Mouse (Mus musculus) midbrain, embryonic 12.5 days (tissue): Measurements from ENCODE around the gene Fgd6. TPM values are rescaled to one million over a fixed set of nuclear protein-coding genes. Genes with fewer than 3 reads are reported as not detected.

Experiments
- ATAC-seq: fragments of 200-750 bp; cut with Nextera tagmentation; 2 replicates; pipeline ENCODE4 v1.8.0; 2017; ENCODE audit warnings: low read depth, moderate TSS enrichment, moderate library complexity; ENCODE audit not compliant: low FRiP score
- H3K27ac ChIP-seq: fragments of 300-500 bp; sonication (generic); replicated peaks from 2 replicates; pipeline ENCODE4 v1.5.1; 2016; ENCODE audit warnings: mild to moderate bottlenecking
- H3K27me3 ChIP-seq: fragments of 300-500 bp; sonication (generic); 2 replicates; pipeline ENCODE4 v1.6.1; 2016; ENCODE audit warnings: mild to moderate bottlenecking
- H3K36me3 ChIP-seq: fragments of 300-500 bp; sonication (generic); 2 replicates; pipeline ENCODE4 v1.6.1; 2016
- H3K4me1 ChIP-seq: fragments of 300-500 bp; sonication (generic); 2 replicates; pipeline ENCODE4 v1.6.1; 2016
- H3K4me2 ChIP-seq: fragments of 300-500 bp; sonication (generic); replicated peaks from 2 replicates; pipeline ENCODE4 v1.6.1; 2016; ENCODE audit warnings: mild to moderate bottlenecking, moderate library complexity
- H3K4me3 ChIP-seq: fragments of 300-500 bp; sonication (generic); 2 replicates; pipeline ENCODE4 v1.5.1; 2016; ENCODE audit warnings: mild to moderate bottlenecking
- H3K9ac ChIP-seq: fragments of 300-500 bp; sonication (generic); replicated peaks from 2 replicates; pipeline ENCODE4 v1.6.1; 2016; ENCODE audit warnings: mild to moderate bottlenecking, moderate library complexity
- H3K9me3 ChIP-seq: fragments of 300-500 bp; sonication (generic); 2 replicates; pipeline ENCODE4 v1.6.1; 2016; ENCODE audit warnings: mild to moderate bottlenecking
- WGBS: fragments of 180-500 bp; shearing (Covaris S2); methylation state at CpG from one replicate; pipeline ENCODE4 v1.1.7; 2016; 5-methylcytosine and 5-hydroxymethylcytosine counted together
- polyA plus RNA-seq: library from polyadenylated mRNA; unstranded; fragments of >200 nt; fragmentation: Nextera tagmentation; extraction: Ambion mirVana; gene quantifications from 2 replicates; pipeline ENCODE4 v1.2.1, GENCODE M21; 2016

Fgd6 gene
- polyA plus RNA-seq, 1 experiment from 2014 or later, result 4.9 TPM

DNA sequence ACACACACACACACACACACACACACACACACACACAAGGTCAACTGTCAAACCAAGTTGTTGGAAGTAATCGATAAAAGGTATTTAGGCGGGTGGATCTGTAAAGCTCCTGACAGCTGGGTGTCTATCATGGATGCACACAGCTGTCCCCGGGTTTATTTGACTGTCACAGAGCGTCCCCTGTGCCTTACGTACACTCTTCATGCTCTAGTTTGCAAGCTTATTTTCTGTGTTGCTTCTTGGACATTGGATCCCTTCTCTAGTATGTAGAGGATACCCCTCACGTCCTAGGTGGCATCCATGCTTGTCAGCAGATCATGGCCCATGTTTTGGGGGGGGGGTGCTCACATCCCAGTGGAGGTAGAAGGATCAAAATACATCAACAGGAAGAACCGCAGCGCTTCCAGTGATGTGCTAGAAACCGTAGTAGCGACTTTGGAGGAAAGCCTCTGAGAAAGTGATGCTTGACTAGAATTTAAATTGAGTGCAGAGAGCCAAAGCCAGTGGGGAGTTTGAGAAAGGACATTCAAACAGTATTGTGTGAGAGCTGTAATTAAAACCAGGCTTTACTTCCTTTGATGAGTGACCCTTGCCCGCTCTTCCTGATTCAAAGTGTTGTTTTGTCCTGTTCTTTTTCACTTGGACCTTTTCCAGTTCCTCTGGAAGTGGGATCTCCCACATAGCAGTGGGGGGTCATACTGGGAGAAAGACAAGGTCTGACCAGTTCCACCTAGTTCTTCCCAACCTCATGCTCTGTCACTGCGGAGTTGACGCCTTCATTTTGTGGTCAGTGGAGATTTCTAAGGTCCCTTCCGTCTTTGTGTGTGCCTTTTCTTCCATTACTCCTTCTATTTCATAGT, 41.4 kb downstream of the Fgd6 start:
- Histone ChIP-seq H3K36me3 (0 out of 2 replicates have a peak, but pooled peaks cover 4% of the 10 kb centered on the region), H3K9me3 (no peaks in the 10 kb centered on the region), H3K4me2 (no peak overlapping the region), H3K4me1 (peaks cover 20% of the 10 kb centered on the region), H3K27ac (no peak overlapping the region), H3K27me3 (no peaks in the 10 kb centered on the region), H3K4me3 (no peak overlapping the region), H3K9ac (no peak overlapping the region)
- ATAC-seq, result no peak
- WGBS, result 61% methylated on average over 14 of the region's 14 CpGs

DNA sequence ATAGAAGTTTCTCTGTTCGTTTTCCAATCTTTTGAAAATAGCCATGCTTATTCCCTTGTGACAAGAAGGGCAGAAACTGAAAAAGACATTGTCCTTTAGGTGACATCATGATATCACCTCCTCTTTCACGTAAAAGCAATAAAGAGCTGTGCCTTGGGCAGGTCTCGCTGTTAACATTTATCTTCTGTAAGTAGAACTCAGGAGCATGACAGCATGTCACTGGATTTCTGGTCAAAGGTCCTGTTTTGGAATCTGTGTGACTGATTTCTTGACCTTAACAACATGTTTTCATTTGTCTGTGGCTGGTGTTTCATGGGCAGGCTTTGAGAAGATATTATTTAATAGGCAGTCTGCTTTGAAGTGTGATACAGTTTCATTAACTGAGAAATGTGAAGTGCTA, 44.9 kb downstream of the Fgd6 start:
- 76% methylated on average over 3 of the region's 3 CpGs for WGBS
- ATAC-seq, result no peak

DNA sequence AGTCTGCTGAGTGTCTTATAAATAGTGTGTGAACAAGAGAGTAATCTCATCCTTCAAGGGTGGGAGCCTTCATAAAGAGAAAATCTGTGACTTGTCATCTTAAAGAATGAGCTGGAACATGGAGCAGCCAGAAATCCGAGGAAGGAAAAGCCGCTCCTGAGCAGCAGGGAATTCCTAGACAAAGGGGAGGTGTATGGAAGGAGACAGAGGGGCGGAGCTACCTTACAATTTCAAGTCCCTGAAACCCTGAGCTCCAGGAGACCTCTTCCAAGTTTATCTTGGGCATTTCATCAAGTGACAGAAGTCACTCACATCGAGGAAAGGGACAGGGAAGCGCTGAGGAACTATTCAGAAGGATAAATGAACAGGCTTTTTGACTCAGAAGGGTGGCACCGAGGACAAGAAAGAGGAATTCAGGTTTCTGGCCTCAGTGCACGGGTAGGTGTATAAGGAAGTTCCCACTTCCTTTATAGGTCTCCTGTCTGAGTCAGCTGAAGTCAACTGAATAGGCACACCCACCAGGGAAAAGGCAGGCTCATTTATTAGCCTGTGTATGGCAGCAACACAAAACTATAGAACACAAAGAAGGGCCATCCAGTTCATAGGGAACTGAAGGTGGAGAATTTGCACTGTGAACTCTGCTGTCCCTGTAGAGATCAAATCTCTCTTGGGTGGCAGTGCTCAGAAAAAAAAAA, 46.4 kb downstream of the Fgd6 start:
- Histone ChIP-seq H3K9me3 (no peaks in the 10 kb centered on the region), H3K4me3 (no peak overlapping the region), H3K4me1 (peaks cover 12% of the 10 kb centered on the region; the same call in 1 of the 2 replicates), H3K36me3 (no peaks in the 10 kb centered on the region), H3K4me2 (no peak overlapping the region), H3K27me3 (no peaks in the 10 kb centered on the region), H3K9ac (no peak overlapping the region), H3K27ac (no peak overlapping the region)
- WGBS, result 39% methylated on average over 7 of the region's 7 CpGs
- no peak for ATAC-seq

More for the DNA sequence above, 44.9 kb downstream of the Fgd6 start:
- Histone ChIP-seq H3K27ac (no peak overlapping the region), H3K27me3 (no peaks in the 10 kb centered on the region), H3K9ac (no peak overlapping the region), H3K9me3 (no peaks in the 10 kb centered on the region), H3K4me2 (no peak overlapping the region), H3K4me3 (no peak overlapping the region), H3K36me3 (no peaks in the 10 kb centered on the region), H3K4me1 (peaks cover 17% of the 10 kb centered on the region)

GRCm38 (mm10) chr10:94086315-94086714, 50.5 kb downstream of the Fgd6 start:
- WGBS, result 90% methylated on average over 8 of the region's 8 CpGs
- Histone ChIP-seq H3K4me1 (peaks cover 14% of the 10 kb centered on the region), H3K9me3 (no peaks in the 10 kb centered on the region), H3K27me3 (no peaks in the 10 kb centered on the region), H3K4me3 (no peak overlapping the region), H3K9ac (no peak overlapping the region), H3K27ac (no peak overlapping the region), H3K36me3 (peaks cover 10% of the 10 kb centered on the region; the same call in 1 of the 2 replicates), H3K4me2 (no peak overlapping the region)
- no peak for ATAC-seq

DNA sequence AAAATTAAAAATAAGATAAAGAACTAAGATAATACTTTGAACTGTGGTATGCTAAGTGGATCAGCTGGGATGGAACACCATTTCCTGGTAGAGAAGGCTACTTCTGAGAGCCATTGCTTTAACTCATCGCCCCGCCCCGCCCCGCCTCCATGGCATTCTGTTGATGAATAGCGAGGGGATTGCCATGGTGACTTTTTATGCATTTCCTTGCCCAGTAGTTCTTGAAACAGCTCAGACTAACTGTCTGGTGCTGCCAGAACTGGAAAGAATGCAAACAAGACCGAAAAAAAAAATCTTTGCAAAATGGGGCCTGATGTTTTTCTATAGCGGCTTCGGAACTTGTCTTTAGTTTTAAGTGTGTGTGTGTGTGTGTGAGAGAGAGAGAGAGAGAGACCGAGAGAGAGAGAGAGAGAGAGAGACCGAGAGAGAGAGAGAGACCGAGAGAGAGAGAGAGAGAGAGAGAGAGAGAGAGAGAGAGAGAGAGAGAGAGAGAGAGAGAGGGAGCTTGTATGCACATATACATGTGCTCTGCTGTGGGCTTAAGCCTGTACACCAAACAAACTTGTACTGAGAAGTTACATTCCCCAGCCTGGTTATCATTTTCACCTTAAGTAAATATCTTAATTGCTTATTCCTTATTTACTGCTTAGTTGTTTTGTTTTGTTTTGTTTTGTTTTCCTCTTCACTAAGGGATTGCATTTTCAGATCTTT, 51.7 kb downstream of the Fgd6 start:
- H3K4me2 ChIP-seq, result peak overlapping the region; percentile 28; the same call in 1 of the 2 replicates
- peaks cover 4% of the 10 kb centered on the region; the same call in 1 of the 2 replicates for H3K9me3 ChIP-seq
- no peak overlapping the region for H3K4me3 ChIP-seq
- H3K9ac ChIP-seq, result 0 out of 2 replicates have a peak overlapping the region, but pooled peaks have one; percentile 31
- peak; percentile 63; the same call in 1 of the 2 replicates for ATAC-seq
- H3K4me1 ChIP-seq, result peaks cover 8% of the 10 kb centered on the region
- H3K27me3 ChIP-seq, result no peaks in the 10 kb centered on the region
- H3K27ac ChIP-seq, result peak overlapping the region; percentile 35; the same call in 1 of the 2 replicates
- WGBS, result 51% methylated on average over 8 of the region's 11 CpGs
- H3K36me3 ChIP-seq, result peaks cover 16% of the 10 kb centered on the region

GRCm38 (mm10) chr10:94090032-94090431, 54.2 kb downstream of the Fgd6 start:
- Histone ChIP-seq H3K4me2 (no peak overlapping the region), H3K36me3 (peaks cover 18% of the 10 kb centered on the region), H3K4me1 (peaks cover 8% of the 10 kb centered on the region), H3K4me3 (no peak overlapping the region), H3K27ac (no peak overlapping the region), H3K9ac (no peak overlapping the region), H3K9me3 (peaks cover 4% of the 10 kb centered on the region; the same call in 1 of the 2 replicates), H3K27me3 (no peaks in the 10 kb centered on the region)
- no peak for ATAC-seq
- 92% methylated on average over 3 of the region's 3 CpGs for WGBS

- H3K36me3 ChIP-seq, result peaks cover 18% of the 10 kb centered on the region
- H3K27me3 ChIP-seq, result no peaks in the 10 kb centered on the region
- no peak overlapping the region for H3K4me2 ChIP-seq
- H3K9ac ChIP-seq, result no peak overlapping the region
- peaks cover 4% of the 10 kb centered on the region; the same call in 1 of the 2 replicates for H3K9me3 ChIP-seq
- ATAC-seq, result 0 out of 2 replicates have a peak, but pooled peaks have one; percentile 47
- WGBS, result 27% methylated on average over 5 of the region's 5 CpGs
- H3K4me3 ChIP-seq, result no peak overlapping the region
- peaks cover 4% of the 10 kb centered on the region; the same call in 1 of the 2 replicates for H3K4me1 ChIP-seq
- no peak overlapping the region for H3K27ac ChIP-seq
These were observed 57.7 kb downstream of the Fgd6 start for GRCm38 (mm10) chr10:94093534-94093933.

- no peak overlapping the region for H3K4me3 ChIP-seq
- H3K36me3 ChIP-seq, result peaks cover 11% of the 10 kb centered on the region
- ATAC-seq, result no peak
- peaks cover 4% of the 10 kb centered on the region; the same call in 1 of the 2 replicates for H3K9me3 ChIP-seq
- WGBS, result 89% methylated on average over 17 of the region's 17 CpGs
- H3K9ac ChIP-seq, result no peak overlapping the region
- no peak overlapping the region for H3K4me2 ChIP-seq
- no peak overlapping the region for H3K27ac ChIP-seq
- H3K27me3 ChIP-seq, result no peaks in the 10 kb centered on the region
- H3K4me1 ChIP-seq, result peaks cover 4% of the 10 kb centered on the region; the same call in 1 of the 2 replicates
These were observed 60.1 kb downstream of the Fgd6 start for GRCm38 (mm10) chr10:94095743-94096465.

- no peak overlapping the region for H3K27ac ChIP-seq
- WGBS, result 59% methylated on average over 3 of the region's 3 CpGs
- peaks cover 4% of the 10 kb centered on the region; the same call in 1 of the 2 replicates for H3K4me1 ChIP-seq
- peaks cover 4% of the 10 kb centered on the region; the same call in 1 of the 2 replicates for H3K36me3 ChIP-seq
- no peak overlapping the region for H3K4me2 ChIP-seq
- no peaks in the 10 kb centered on the region for H3K27me3 ChIP-seq
- H3K4me3 ChIP-seq, result no peak overlapping the region
- ATAC-seq, result no peak
- no peak overlapping the region for H3K9ac ChIP-seq
- peaks cover 1% of the 10 kb centered on the region; the same call in 1 of the 2 replicates for H3K9me3 ChIP-seq
These were observed 61.5 kb downstream of the Fgd6 start for GRCm38 (mm10) chr10:94097081-94097845.

DNA sequence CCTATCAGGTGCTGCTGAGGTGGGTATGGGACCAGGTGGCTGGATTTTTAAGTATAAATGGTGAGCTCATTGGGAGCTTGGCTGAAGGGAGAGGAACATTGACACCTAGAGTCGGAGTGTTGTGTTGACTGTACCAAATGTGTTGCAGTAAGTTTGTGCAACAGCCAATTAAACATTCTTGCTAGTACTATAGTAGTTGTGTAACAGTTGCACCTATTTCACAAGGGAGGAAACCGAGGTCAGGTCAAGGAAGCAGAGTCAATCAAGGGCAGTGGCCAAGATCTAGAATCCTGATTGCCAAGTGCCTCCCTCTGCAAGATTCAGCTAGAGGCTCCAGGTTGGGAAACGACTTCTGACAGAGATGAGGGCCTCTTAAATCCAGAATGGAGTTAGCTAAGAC, 62.3 kb downstream of the Fgd6 start:
- Histone ChIP-seq H3K4me2 (no peak overlapping the region), H3K36me3 (no peaks in the 10 kb centered on the region), H3K27me3 (no peaks in the 10 kb centered on the region), H3K4me1 (peaks cover 4% of the 10 kb centered on the region; the same call in 1 of the 2 replicates), H3K27ac (no peak overlapping the region), H3K4me3 (no peak overlapping the region), H3K9ac (no peak overlapping the region), H3K9me3 (no peaks in the 10 kb centered on the region)
- 95% methylated on average over 3 of the region's 3 CpGs for WGBS
- ATAC-seq, result no peak
